Mouse (Mus musculus): ENCODE data around the gene Asf1b.

Asf1b gene

GRCm38 (mm10) chr8:83955106-83955957 lies at the start of gene Asf1b, which contains the start of gene Gm10644:
Asf1b (plus strand) TSS chr8:83955507.
Gm10644 (minus strand) TSS chr8:83955205.
- peak; percentile 100 for DNase-seq

GRCm38 (mm10) chr8:83908583-83908982 lies 46.7 kb upstream of the Asf1b start:
- DNase-seq = no peak

GRCm38 (mm10) chr8:83909311-83909710 lies 46.0 kb upstream of the Asf1b start:
- peak; percentile 74 for DNase-seq

- no peak for DNase-seq
Measured at GRCm38 (mm10) chr8:83911809-83912731, 43.2 kb upstream of the Asf1b start.

- DNase-seq = no peak
Measured at GRCm38 (mm10) chr8:83914232-83914631, 41.1 kb upstream of the Asf1b start.

GRCm38 (mm10) chr8:83914860-83915259 lies 40.4 kb upstream of the Asf1b start:
- DNase-seq = peak; percentile 42

GRCm38 (mm10) chr8:83916015-83916414 lies 39.3 kb upstream of the Asf1b start:
- peak; percentile 68 for DNase-seq

GRCm38 (mm10) chr8:83917566-83917965 lies 37.7 kb upstream of the Asf1b start:
- DNase-seq = no peak

GRCm38 (mm10) chr8:83921558-83921957 lies 33.7 kb upstream of the Asf1b start:
- peak; percentile 77 for DNase-seq

- DNase-seq = no peak
Measured at GRCm38 (mm10) chr8:83922727-83923126, 32.6 kb upstream of the Asf1b start.

- no peak for DNase-seq
Measured at GRCm38 (mm10) chr8:83924585-83924984, 30.7 kb upstream of the Asf1b start.

GRCm38 (mm10) chr8:83926266-83926665 lies 29.0 kb upstream of the Asf1b start:
- no peak for DNase-seq

- DNase-seq = no peak
Measured at GRCm38 (mm10) chr8:83934222-83934621, 21.1 kb upstream of the Asf1b start.

- DNase-seq = no peak
Measured at GRCm38 (mm10) chr8:83934994-83935393, 20.3 kb upstream of the Asf1b start.

- no peak for DNase-seq
Measured at GRCm38 (mm10) chr8:83935435-83935834, 19.9 kb upstream of the Asf1b start.

- no peak for DNase-seq
Measured at GRCm38 (mm10) chr8:83937645-83938044, 17.7 kb upstream of the Asf1b start.

GRCm38 (mm10) chr8:83938330-83938729 lies 17.0 kb upstream of the Asf1b start:
- DNase-seq = no peak

GRCm38 (mm10) chr8:83941066-83941677 lies 14.1 kb upstream of the Asf1b start:
- no peak for DNase-seq

- DNase-seq = no peak
Measured at GRCm38 (mm10) chr8:83942446-83942845, 12.9 kb upstream of the Asf1b start.

- no peak for DNase-seq
Measured at GRCm38 (mm10) chr8:83945540-83945939, 9.8 kb upstream of the Asf1b start.

GRCm38 (mm10) chr8:83954749-83955105 lies 580 bp upstream of the Asf1b start:
- DNase-seq = no peak

- no peak for DNase-seq
Measured at GRCm38 (mm10) chr8:83955958-83956218, 581 bp downstream of the Asf1b start.

- no peak for DNase-seq
Measured at GRCm38 (mm10) chr8:83956789-83957188, 1.5 kb downstream of the Asf1b start.

All from layer of hippocampus, adult 9-11 months (tissue).